Mouse (Mus musculus): ENCODE data around the gene Ugdh. TPM values are rescaled to one million over a fixed set of nuclear protein-coding genes. Genes with fewer than 3 reads are reported as not detected.
A peak's percentile ranks its signal among the peaks of the same experiment; 100 is the strongest.

Ugdh gene
- polyA plus RNA-seq, 1 experiment from 2014 or later, result 40.2 TPM

GRCm38 (mm10) chr5:65415653-65416458 is 19.9 kb downstream of the Ugdh start:
- DNase-seq (ENCODE audit: low spot score) (no peak), ATAC-seq (ENCODE audit: low FRiP score) (no peak)
- Histone ChIP-seq H3K27ac (no peak overlapping the region), H3K4me3 (replicated peaks; ENCODE audit: low read length) (no peak overlapping the region), H3K4me2 (replicated peaks) (no peak overlapping the region), H3K27me3 (ENCODE audit: control insufficient read depth, insufficient read depth, low read length) (no peaks in the 10 kb centered on the region), H3K36me3 (replicated peaks; ENCODE audit: control insufficient read depth, insufficient read depth) (peaks cover 92% of the 10 kb centered on the region), H3K9me3 (ENCODE audit: control insufficient read depth, low read length) (no peaks in the 10 kb centered on the region), H3K4me1 (replicated peaks; ENCODE audit: control insufficient read depth, insufficient read depth, low read length) (no peaks in the 10 kb centered on the region), H3K9ac (no peak overlapping the region)
- 22% methylated on average over 26 of the region's 26 CpGs for WGBS

- 28% methylated on average over 12 of the region's 12 CpGs for WGBS
- peak overlapping the region; percentile 63 for H3K27ac ChIP-seq
- H3K4me1 ChIP-seq (replicated peaks; ENCODE audit: control insufficient read depth, insufficient read depth, low read length), result no peaks in the 10 kb centered on the region
- DNase-seq (ENCODE audit: low spot score), result no peak
- 0 out of 2 replicates have a peak overlapping the region, but pooled peaks have one; percentile 7 for H3K9ac ChIP-seq
- no peaks in the 10 kb centered on the region for H3K9me3 ChIP-seq (ENCODE audit: control insufficient read depth, low read length)
- peaks cover 86% of the 10 kb centered on the region for H3K36me3 ChIP-seq (replicated peaks; ENCODE audit: control insufficient read depth, insufficient read depth)
- H3K4me2 ChIP-seq (replicated peaks), result no peak overlapping the region
- no peaks in the 10 kb centered on the region for H3K27me3 ChIP-seq (ENCODE audit: control insufficient read depth, insufficient read depth, low read length)
- ATAC-seq (ENCODE audit: low FRiP score), result peak; percentile 66
- no peak overlapping the region for H3K4me3 ChIP-seq (replicated peaks; ENCODE audit: low read length)
Observed at GRCm38 (mm10) chr5:65407989-65408388, 27.8 kb downstream of the Ugdh start.

- H3K4me3 ChIP-seq (replicated peaks; ENCODE audit: low read length), result no peak overlapping the region
- 36% methylated on average over 2 of the region's 2 CpGs for WGBS
- H3K27me3 ChIP-seq (ENCODE audit: control insufficient read depth, insufficient read depth, low read length), result no peaks in the 10 kb centered on the region
- H3K4me2 ChIP-seq (replicated peaks), result no peak overlapping the region
- no peak overlapping the region for H3K9ac ChIP-seq
- DNase-seq (ENCODE audit: low spot score), result peak; percentile 80
- H3K9me3 ChIP-seq (ENCODE audit: control insufficient read depth, low read length), result no peaks in the 10 kb centered on the region
- peaks cover 93% of the 10 kb centered on the region for H3K36me3 ChIP-seq (replicated peaks; ENCODE audit: control insufficient read depth, insufficient read depth)
- no peaks in the 10 kb centered on the region for H3K4me1 ChIP-seq (replicated peaks; ENCODE audit: control insufficient read depth, insufficient read depth, low read length)
- no peak for ATAC-seq (ENCODE audit: low FRiP score)
- H3K27ac ChIP-seq, result no peak overlapping the region
Observed at GRCm38 (mm10) chr5:65401251-65401994, 34.3 kb downstream of the Ugdh start.

- ATAC-seq (ENCODE audit: low FRiP score) (no peak), DNase-seq (ENCODE audit: low spot score) (no peak)
- Histone ChIP-seq H3K9me3 (ENCODE audit: control insufficient read depth, low read length) (no peaks in the 10 kb centered on the region), H3K4me1 (replicated peaks; ENCODE audit: control insufficient read depth, insufficient read depth, low read length) (peaks cover 23% of the 10 kb centered on the region), H3K4me3 (replicated peaks; ENCODE audit: low read length) (no peak overlapping the region), H3K4me2 (replicated peaks) (no peak overlapping the region), H3K27ac (no peak overlapping the region), H3K27me3 (ENCODE audit: control insufficient read depth, insufficient read depth, low read length) (no peaks in the 10 kb centered on the region), H3K36me3 (replicated peaks; ENCODE audit: control insufficient read depth, insufficient read depth) (peaks cover 49% of the 10 kb centered on the region), H3K9ac (no peak overlapping the region)
- WGBS, result 93% methylated on average over 7 of the region's 7 CpGs
Observed at GRCm38 (mm10) chr5:65394425-65394824, 41.3 kb downstream of the Ugdh start.

- peaks cover 49% of the 10 kb centered on the region for H3K36me3 ChIP-seq (replicated peaks; ENCODE audit: control insufficient read depth, insufficient read depth)
- H3K4me3 ChIP-seq (replicated peaks; ENCODE audit: low read length), result peak overlapping the region; percentile 98
- H3K27ac ChIP-seq, result peak overlapping the region; percentile 79
- H3K27me3 ChIP-seq (ENCODE audit: control insufficient read depth, insufficient read depth, low read length), result no peaks in the 10 kb centered on the region
- peaks cover 27% of the 10 kb centered on the region for H3K4me1 ChIP-seq (replicated peaks; ENCODE audit: control insufficient read depth, insufficient read depth, low read length)
- H3K9me3 ChIP-seq (ENCODE audit: control insufficient read depth, low read length), result no peaks in the 10 kb centered on the region
- no peak for ATAC-seq (ENCODE audit: low FRiP score)
- H3K9ac ChIP-seq, result peak overlapping the region; percentile 79
- H3K4me2 ChIP-seq (replicated peaks), result peak overlapping the region; percentile 92
- DNase-seq (ENCODE audit: low spot score), result peak; percentile 51
- 2% methylated on average over 12 of the region's 12 CpGs for WGBS
Observed at GRCm38 (mm10) chr5:65391753-65392152, 44.0 kb downstream of the Ugdh start.

- WGBS, result under 1% methylated on average over 83 of the region's 83 CpGs
- H3K4me1 ChIP-seq (replicated peaks; ENCODE audit: control insufficient read depth, insufficient read depth, low read length), result peaks cover 27% of the 10 kb centered on the region
Observed at GRCm38 (mm10) chr5:65390648-65391644, 44.8 kb downstream of the Ugdh start, which contains the start of the genes Rpl9 and Lias. Rpl9 (minus strand) TSS chr5:65391444. Lias (plus strand) TSS chr5:65391497.

GRCm38 (mm10) chr5:65387008-65387867 is 48.5 kb downstream of the Ugdh start:
- Histone ChIP-seq H3K9me3 (ENCODE audit: control insufficient read depth, low read length) (no peaks in the 10 kb centered on the region), H3K4me2 (replicated peaks) (no peak overlapping the region), H3K9ac (no peak overlapping the region), H3K4me3 (replicated peaks; ENCODE audit: low read length) (no peak overlapping the region), H3K4me1 (replicated peaks; ENCODE audit: control insufficient read depth, insufficient read depth, low read length) (peaks cover 18% of the 10 kb centered on the region), H3K27ac (no peak overlapping the region), H3K27me3 (ENCODE audit: control insufficient read depth, insufficient read depth, low read length) (no peaks in the 10 kb centered on the region), H3K36me3 (replicated peaks; ENCODE audit: control insufficient read depth, insufficient read depth) (peaks cover 59% of the 10 kb centered on the region)
- 82% methylated on average over 6 of the region's 6 CpGs for WGBS
- DNase-seq (ENCODE audit: low spot score) (no peak), ATAC-seq (ENCODE audit: low FRiP score) (no peak)

More at GRCm38 (mm10) chr5:65390648-65391644, 44.8 kb downstream of the Ugdh start, which contains the start of the genes Rpl9 and Lias:
- Histone ChIP-seq H3K4me2 (replicated peaks) (peak within 1 kb of the TSS; percentile 92), H3K27ac (peak within 1 kb of the TSS; percentile 95), H3K27me3 (ENCODE audit: control insufficient read depth, insufficient read depth, low read length) (no peaks in the 10 kb centered on the region), H3K4me3 (replicated peaks; ENCODE audit: low read length) (peak within 1 kb of the TSS; percentile 98), H3K9me3 (ENCODE audit: control insufficient read depth, low read length) (no peaks in the 10 kb centered on the region), H3K36me3 (replicated peaks; ENCODE audit: control insufficient read depth, insufficient read depth) (peaks cover 45% of the 10 kb centered on the region), H3K9ac (peak within 1 kb of the TSS; percentile 100)
- ATAC-seq (ENCODE audit: low FRiP score) (peak; percentile 97), DNase-seq (ENCODE audit: low spot score) (peak; percentile 99)

- no peak overlapping the region for H3K4me3 ChIP-seq (replicated peaks; ENCODE audit: low read length)
- peaks cover 15% of the 10 kb centered on the region for H3K4me1 ChIP-seq (replicated peaks; ENCODE audit: control insufficient read depth, insufficient read depth, low read length)
- whole genome bisulfite sequencing, result 78% methylated on average over 2 of the region's 2 CpGs
- H3K27me3 ChIP-seq (ENCODE audit: control insufficient read depth, insufficient read depth, low read length), result no peaks in the 10 kb centered on the region
- H3K4me2 ChIP-seq (replicated peaks), result no peak overlapping the region
- no peak overlapping the region for H3K9ac ChIP-seq
- H3K27ac ChIP-seq, result no peak overlapping the region
- ATAC-seq (ENCODE audit: low FRiP score) (no peak), DNase-seq (ENCODE audit: low spot score) (no peak)
- no peaks in the 10 kb centered on the region for H3K9me3 ChIP-seq (ENCODE audit: control insufficient read depth, low read length)
- H3K36me3 ChIP-seq (replicated peaks; ENCODE audit: control insufficient read depth, insufficient read depth), result peaks cover 59% of the 10 kb centered on the region
Observed at GRCm38 (mm10) chr5:65385704-65386103, 50.0 kb downstream of the Ugdh start.

All from hindbrain, embryonic 14.5 days (tissue).